Mouse (Mus musculus) hindbrain, embryonic 15.5 days (tissue): ENCODE results near the gene Ptpn11. TPM values are rescaled to one million over a fixed set of nuclear protein-coding genes. Genes with fewer than 3 reads are reported as not detected.
"Not testable (repeated sequence)": the region's sequence is repeated elsewhere in the genome, so short reads cannot be mapped to it uniquely, and the experiment has no call there.

Experiments
- ATAC-seq: fragments of 200-750 bp; cut with Nextera tagmentation; 2 replicates; pipeline ENCODE4 v1.8.0; 2017; ENCODE audit warnings: low read depth, moderate number of reproducible peaks, moderate TSS enrichment; ENCODE audit not compliant: low FRiP score
- H3K27ac ChIP-seq: fragments of 300-500 bp; sonication (generic); replicated peaks from 2 replicates; pipeline ENCODE4 v1.5.1; 2015; ENCODE audit warnings: mild to moderate bottlenecking, inconsistent platforms
- H3K27me3 ChIP-seq: fragments of 300-500 bp; sonication (generic); 2 replicates; pipeline ENCODE4 v1.6.1; 2015; ENCODE audit warnings: control low read depth, inconsistent platforms
- H3K36me3 ChIP-seq: fragments of 300-500 bp; sonication (generic); 2 replicates; pipeline ENCODE4 v1.6.1; 2015; ENCODE audit warnings: control low read depth, inconsistent platforms
- H3K4me1 ChIP-seq: fragments of 300-500 bp; sonication (generic); replicated peaks from 2 replicates; pipeline ENCODE4 v1.6.1; 2015; ENCODE audit warnings: control low read depth, inconsistent platforms
- H3K4me2 ChIP-seq: fragments of 300-500 bp; sonication (generic); 2 replicates; pipeline ENCODE4 v1.6.1; 2015; ENCODE audit warnings: moderate library complexity, mild to moderate bottlenecking, inconsistent platforms
- H3K4me3 ChIP-seq: fragments of 300-500 bp; sonication (generic); 2 replicates; pipeline ENCODE4 v1.5.1; 2015; ENCODE audit warnings: mild to moderate bottlenecking, inconsistent platforms
- H3K9ac ChIP-seq: fragments of 300-500 bp; sonication (generic); 2 replicates; pipeline ENCODE4 v1.6.1; 2015; ENCODE audit warnings: inconsistent platforms
- H3K9me3 ChIP-seq: fragments of 300-500 bp; sonication (generic); 2 replicates; pipeline ENCODE4 v1.6.1; 2016; ENCODE audit warnings: control low read depth, inconsistent platforms
- WGBS: fragments of 180-500 bp; shearing (Covaris S2); methylation state at CpG from one replicate; pipeline ENCODE4 v1.1.7; 2015; 5-methylcytosine and 5-hydroxymethylcytosine counted together
- polyA plus RNA-seq: library from polyadenylated mRNA; unstranded; fragments of >200 nt; fragmentation: Nextera tagmentation; extraction: Ambion mirVana; gene quantifications from 2 replicates; pipeline ENCODE4 v1.2.1, GENCODE M21; 2015

Gene Ptpn11
- 20.0 and 22.9 TPM in 2 replicates for polyA plus RNA-seq

DNA sequence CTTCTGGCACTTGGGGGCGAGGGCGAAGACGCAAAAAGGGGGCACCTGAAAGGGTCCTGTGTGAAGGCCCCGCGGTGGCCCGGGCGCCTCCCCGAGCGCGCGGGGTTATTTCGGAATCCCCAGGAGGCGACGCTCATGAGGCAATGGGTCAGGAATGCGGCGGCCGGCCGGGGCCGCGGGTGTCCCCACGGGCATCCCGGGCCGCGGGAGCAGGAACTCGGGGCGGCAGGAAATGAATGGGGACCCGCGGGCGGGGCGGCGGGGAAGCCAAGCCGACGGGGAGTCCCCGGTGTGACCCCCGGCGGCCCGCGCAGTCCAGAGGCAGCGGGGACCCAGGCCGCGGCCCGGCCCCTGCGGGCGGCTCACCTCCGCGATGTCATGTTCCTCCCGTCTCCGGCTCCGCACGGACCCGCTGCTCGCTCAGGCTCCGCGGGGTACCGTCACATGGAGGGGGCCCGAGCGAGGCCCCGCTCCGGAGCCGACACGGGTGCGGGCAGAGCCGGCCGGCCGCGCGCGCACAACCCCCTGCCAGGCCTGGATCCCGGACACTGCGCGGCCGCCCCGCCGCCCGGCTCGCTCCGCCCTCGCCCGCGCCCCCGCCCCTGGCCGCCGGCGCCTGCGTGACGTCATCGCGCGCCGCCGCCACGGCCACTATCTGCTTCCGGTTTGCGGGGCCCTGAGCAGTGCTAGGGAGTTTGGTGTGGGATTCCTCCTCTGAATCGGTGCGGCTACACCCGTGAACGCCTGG, at the start of gene Ptpn11:
Ptpn11 (minus strand) TSS at position 562 of the 748 bp plus-strand sequence.
- H3K27ac ChIP-seq: peak within 1 kb of the TSS; percentile 82
- H3K36me3 ChIP-seq: no peaks in the 10 kb centered on the region
- H3K4me2 ChIP-seq: peak within 1 kb of the TSS; percentile 72
- peak; percentile 95 for ATAC-seq
- H3K9ac ChIP-seq: peak within 1 kb of the TSS; percentile 85
- no peaks in the 10 kb centered on the region for H3K27me3 ChIP-seq
- no peaks in the 10 kb centered on the region for H3K9me3 ChIP-seq
- H3K4me3 ChIP-seq: peak within 1 kb of the TSS; percentile 96
- WGBS: under 1% methylated on average over 82 of the region's 98 CpGs
- peaks cover 50% of the 10 kb centered on the region for H3K4me1 ChIP-seq

DNA sequence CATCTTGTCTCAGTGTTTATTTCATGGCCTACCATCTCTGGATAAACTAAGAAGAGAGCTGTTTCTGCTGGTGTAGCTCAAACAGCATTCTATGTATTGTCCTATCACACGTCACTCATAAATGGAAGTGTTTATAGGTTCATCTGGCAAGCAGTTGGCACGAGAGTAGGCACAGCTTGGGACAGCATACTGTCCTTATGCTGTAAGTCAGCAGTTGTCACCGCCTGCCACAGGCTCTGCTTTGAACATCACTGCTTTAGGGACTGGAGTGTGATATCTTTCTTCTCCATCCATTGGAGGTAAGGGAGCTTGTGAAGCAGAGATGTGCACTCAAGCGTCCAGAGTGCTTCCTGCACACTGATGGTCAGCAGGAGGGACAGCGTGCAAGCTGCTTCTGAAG, 48.6 kb upstream of the Ptpn11 start:
- Histone ChIP-seq H3K4me3 (no peak overlapping the region), H3K4me1 (peaks cover 4% of the 10 kb centered on the region; the same call in 1 of the 2 replicates), H3K9me3 (no peaks in the 10 kb centered on the region), H3K36me3 (no peaks in the 10 kb centered on the region), H3K4me2 (no peak overlapping the region), H3K27ac (no peak overlapping the region), H3K27me3 (no peaks in the 10 kb centered on the region), H3K9ac (no peak overlapping the region)
- ATAC-seq: no peak
- WGBS: 71% methylated on average over 5 of the region's 5 CpGs

DNA sequence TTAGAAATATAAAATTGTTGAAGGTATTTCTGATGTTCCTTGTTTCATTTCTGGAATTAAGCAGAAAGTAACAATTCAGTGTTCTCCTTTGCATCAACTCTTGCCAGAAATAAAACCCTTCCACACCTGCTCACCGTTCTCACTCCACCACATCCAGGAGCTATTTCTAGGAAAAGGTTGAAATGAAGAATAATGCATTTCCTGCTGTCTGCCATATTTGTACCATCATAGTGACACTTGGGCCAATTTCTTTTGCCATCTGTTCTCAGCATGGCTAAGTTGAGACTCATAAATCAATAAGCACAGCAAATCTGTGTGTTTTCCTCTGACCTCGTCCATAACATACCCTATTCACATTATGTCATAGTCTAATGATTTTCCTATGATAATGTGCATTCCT, 47.0 kb upstream of the Ptpn11 start:
- Histone ChIP-seq H3K27me3 (no peaks in the 10 kb centered on the region), H3K4me3 (no peak overlapping the region), H3K9ac (no peak overlapping the region), H3K27ac (no peak overlapping the region), H3K4me1 (0 out of 2 replicates have a peak, but pooled peaks cover 4% of the 10 kb centered on the region), H3K9me3 (no peaks in the 10 kb centered on the region), H3K4me2 (no peak overlapping the region), H3K36me3 (no peaks in the 10 kb centered on the region)
- WGBS: 66% methylated on average over 2 of the region's 2 CpGs
- ATAC-seq: no peak

DNA sequence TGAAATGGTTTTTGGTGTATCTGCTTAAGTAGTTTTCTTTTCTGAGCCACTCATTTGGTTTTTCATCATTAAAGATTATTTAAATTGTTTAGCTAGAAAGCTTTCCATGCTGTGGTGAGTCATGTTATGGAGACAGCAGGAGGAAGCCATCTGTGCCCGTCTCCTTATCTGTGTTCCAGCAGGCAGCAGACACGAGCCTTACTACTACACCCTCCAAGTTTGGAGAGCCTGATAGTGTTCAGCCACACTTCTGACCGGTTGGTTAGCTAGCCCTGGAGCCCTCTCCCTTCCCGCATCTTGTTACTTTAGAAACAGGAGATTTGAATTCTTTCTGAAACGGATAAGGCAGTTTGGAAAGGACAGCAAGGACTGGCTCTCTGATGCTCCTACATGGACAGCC, 45.0 kb upstream of the Ptpn11 start:
- WGBS: 84% methylated on average over 5 of the region's 5 CpGs
- Histone ChIP-seq H3K27me3 (no peaks in the 10 kb centered on the region), H3K4me1 (0 out of 2 replicates have a peak, but pooled peaks cover 4% of the 10 kb centered on the region), H3K36me3 (no peaks in the 10 kb centered on the region), H3K4me3 (no peak overlapping the region), H3K4me2 (no peak overlapping the region), H3K27ac (no peak overlapping the region), H3K9me3 (no peaks in the 10 kb centered on the region), H3K9ac (no peak overlapping the region)
- no peak for ATAC-seq

DNA sequence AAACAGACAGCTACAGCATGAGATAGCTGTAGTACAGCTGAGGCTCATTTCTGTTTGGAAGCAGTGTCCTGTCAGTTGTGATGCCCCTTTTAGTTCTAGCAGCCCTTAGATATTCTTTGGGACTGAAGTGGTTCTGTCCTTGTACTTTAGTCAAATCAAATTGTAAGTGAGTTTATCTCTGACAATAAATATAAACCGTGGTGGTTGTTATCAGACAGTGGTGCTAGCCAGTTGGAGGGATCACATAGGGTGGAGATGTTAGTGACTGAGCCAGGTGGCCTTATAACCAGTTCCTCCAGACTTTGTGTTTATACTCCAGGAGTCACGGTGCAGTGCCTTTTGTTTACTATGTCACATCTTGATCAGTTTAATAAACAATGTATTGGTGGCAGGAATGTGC, 42.5 kb upstream of the Ptpn11 start:
- no peak overlapping the region for H3K27ac ChIP-seq
- no peak for ATAC-seq
- no peaks in the 10 kb centered on the region for H3K9me3 ChIP-seq
- no peaks in the 10 kb centered on the region for H3K36me3 ChIP-seq
- 96% methylated on average over 2 of the region's 2 CpGs for WGBS
- H3K27me3 ChIP-seq: no peaks in the 10 kb centered on the region
- H3K4me1 ChIP-seq: no peaks in the 10 kb centered on the region
- H3K4me2 ChIP-seq: no peak overlapping the region
- H3K4me3 ChIP-seq: no peak overlapping the region
- H3K9ac ChIP-seq: no peak overlapping the region

DNA sequence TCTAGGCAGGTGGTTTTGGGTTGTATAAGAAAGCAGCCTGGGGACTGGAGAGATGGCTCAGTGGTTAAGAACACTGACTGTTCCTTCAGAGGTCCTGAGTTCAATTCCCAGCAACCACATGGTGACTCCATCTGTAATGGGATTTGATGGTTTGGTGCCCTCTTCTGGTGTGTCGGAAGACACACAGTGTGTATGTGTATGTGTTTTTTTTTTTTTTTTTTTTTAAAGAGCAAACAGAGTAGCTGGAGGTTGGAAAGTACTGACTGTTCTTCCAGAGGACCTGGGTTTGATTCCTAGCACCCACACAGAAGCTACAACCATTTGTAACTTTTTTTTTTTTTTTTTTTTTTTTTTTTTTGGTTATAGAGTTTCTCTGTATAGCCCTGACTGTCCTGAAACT, 41.6 kb upstream of the Ptpn11 start:
- H3K27ac ChIP-seq: no peak overlapping the region
- no peak overlapping the region for H3K4me3 ChIP-seq
- no peak overlapping the region for H3K4me2 ChIP-seq
- no peak overlapping the region for H3K9ac ChIP-seq
- no peaks in the 10 kb centered on the region for H3K27me3 ChIP-seq
- WGBS: 96% methylated on average over 1 of the region's 1 CpGs
- no peaks in the 10 kb centered on the region for H3K4me1 ChIP-seq
- no peaks in the 10 kb centered on the region for H3K9me3 ChIP-seq
- ATAC-seq: no peak
- no peaks in the 10 kb centered on the region for H3K36me3 ChIP-seq

DNA sequence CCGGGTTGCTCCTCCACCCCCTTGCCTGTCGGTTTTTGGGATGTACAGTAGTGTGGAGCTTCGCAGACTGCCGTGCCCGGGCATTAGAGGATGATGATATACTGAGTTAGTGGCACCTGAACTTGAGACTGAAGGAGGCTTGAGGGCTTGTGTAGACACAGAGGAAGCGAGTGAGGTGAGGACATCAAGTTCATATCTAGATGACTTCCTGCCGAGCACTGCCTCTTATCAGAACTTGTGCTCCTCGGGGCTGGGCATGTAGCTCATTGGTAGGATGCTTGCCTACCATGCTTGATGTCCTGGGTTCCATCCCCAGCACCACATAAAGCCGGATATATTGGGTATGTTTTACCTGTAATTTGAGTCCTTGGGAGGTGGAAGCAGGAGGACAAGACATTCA, 39.6 kb upstream of the Ptpn11 start:
- 93% methylated on average over 9 of the region's 9 CpGs for WGBS
- no peak for ATAC-seq

DNA sequence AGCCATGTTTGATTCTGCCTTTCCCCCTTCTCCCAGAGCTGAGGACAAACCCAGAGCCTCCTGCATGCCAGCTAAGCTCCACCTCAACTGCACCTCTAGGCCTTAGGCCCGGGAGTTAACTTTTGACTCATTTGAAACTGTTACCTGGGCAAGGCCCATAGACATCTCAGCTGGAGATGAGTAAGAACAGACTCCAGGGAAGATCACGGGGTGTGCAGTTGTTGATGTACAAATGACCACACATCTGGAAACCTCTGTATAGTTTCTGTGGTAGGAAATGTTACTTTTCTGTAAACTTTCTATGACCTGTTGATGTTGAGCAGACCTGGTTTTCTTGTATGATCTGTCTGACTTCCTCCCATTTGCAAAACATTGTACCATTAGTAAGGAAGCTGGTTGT, 38.0 kb upstream of the Ptpn11 start:
- Histone ChIP-seq H3K4me2 (no peak overlapping the region), H3K27ac (no peak overlapping the region), H3K9me3 (no peaks in the 10 kb centered on the region), H3K4me3 (no peak overlapping the region), H3K36me3 (no peaks in the 10 kb centered on the region), H3K4me1 (peaks cover 12% of the 10 kb centered on the region; the same call in 1 of the 2 replicates), H3K27me3 (no peaks in the 10 kb centered on the region), H3K9ac (no peak overlapping the region)
- ATAC-seq: no peak
- 95% methylated on average over 2 of the region's 2 CpGs for WGBS

More for the DNA sequence above, 39.6 kb upstream of the Ptpn11 start:
- Histone ChIP-seq H3K9ac (no peak overlapping the region), H3K9me3 (no peaks in the 10 kb centered on the region), H3K4me2 (no peak overlapping the region), H3K4me1 (peaks cover 7% of the 10 kb centered on the region; the same call in 1 of the 2 replicates), H3K27ac (no peak overlapping the region), H3K4me3 (no peak overlapping the region), H3K27me3 (no peaks in the 10 kb centered on the region), H3K36me3 (no peaks in the 10 kb centered on the region)

DNA sequence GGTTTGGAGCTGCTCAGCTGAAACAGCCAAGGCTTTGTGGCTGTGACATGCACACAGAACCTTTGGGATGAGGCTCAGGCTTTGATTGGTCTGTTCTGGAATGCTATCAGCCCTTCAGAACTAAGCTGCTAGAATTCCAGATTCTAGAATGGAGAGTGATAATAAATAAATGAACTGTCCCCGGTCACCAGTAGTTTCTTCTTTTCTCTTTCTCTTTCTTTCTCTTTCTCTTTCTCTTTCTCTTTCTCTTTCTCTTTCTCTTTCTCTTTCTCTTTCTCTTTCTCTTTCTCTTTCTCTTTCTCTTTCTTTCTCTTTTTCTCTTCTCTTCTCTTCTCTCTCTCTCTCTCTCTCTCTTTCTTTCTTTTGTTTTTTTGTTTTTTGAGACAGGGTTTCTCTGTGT, 36.1 kb upstream of the Ptpn11 start:
- not testable (repeated sequence) for H3K36me3 ChIP-seq, H3K9ac ChIP-seq, H3K4me2 ChIP-seq, H3K4me3 ChIP-seq, H3K27me3 ChIP-seq, ATAC-seq, H3K27ac ChIP-seq, H3K9me3 ChIP-seq
- peaks cover 20% of the 10 kb centered on the region for H3K4me1 ChIP-seq
- 96% methylated on average over 1 of the region's 1 CpGs for WGBS

DNA sequence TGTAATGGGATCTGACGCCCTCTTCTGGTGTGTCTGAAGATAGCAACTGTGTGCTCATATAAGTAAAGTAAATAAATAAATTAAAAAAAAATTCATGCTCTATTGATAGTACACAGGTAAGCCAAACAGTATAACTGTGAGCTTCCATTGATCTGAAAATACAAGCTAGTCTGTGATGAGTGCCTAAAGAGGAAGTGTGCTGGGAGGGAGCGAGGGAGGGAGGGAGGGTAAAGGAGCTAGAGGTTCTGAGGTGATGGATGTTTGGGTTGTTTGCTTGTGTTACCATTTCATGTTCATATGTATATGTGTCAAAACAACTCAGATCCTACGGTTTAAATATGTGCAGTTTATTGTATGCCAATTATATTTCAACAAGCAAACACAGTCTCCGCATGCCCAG, 35.6 kb upstream of the Ptpn11 start:
- 89% methylated on average over 4 of the region's 4 CpGs for WGBS
- Histone ChIP-seq H3K36me3 (no peaks in the 10 kb centered on the region), H3K4me1 (peaks cover 25% of the 10 kb centered on the region), H3K9me3 (no peaks in the 10 kb centered on the region), H3K9ac (no peak overlapping the region), H3K27me3 (no peaks in the 10 kb centered on the region), H3K27ac (no peak overlapping the region), H3K4me3 (no peak overlapping the region), H3K4me2 (no peak overlapping the region)
- no peak for ATAC-seq

DNA sequence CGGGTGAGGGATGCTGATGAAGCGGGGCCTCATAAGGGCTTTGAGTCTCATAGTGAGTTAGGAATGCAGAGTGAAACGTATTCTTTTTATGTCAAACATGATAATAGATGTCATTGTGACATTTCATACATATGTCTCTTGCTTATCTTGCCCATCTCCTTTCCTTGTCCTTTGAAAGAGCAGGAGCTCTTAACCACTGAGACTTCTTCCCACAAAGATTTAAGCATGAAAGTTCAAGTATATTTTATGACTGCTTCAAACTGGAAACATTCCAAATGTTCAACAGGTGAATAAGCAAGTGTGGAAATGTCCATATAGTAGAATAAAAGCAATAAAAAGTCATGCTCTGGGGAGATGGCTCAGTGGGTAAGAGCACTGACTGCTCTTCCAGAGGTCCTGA, 35.2 kb upstream of the Ptpn11 start:
- H3K4me1 ChIP-seq: peaks cover 28% of the 10 kb centered on the region
- H3K27me3 ChIP-seq: no peaks in the 10 kb centered on the region
- 62% methylated on average over 3 of the region's 3 CpGs for WGBS
- H3K27ac ChIP-seq: no peak overlapping the region
- H3K4me3 ChIP-seq: no peak overlapping the region
- H3K36me3 ChIP-seq: no peaks in the 10 kb centered on the region
- no peaks in the 10 kb centered on the region for H3K9me3 ChIP-seq
- H3K9ac ChIP-seq: no peak overlapping the region
- no peak overlapping the region for H3K4me2 ChIP-seq
- ATAC-seq: no peak

DNA sequence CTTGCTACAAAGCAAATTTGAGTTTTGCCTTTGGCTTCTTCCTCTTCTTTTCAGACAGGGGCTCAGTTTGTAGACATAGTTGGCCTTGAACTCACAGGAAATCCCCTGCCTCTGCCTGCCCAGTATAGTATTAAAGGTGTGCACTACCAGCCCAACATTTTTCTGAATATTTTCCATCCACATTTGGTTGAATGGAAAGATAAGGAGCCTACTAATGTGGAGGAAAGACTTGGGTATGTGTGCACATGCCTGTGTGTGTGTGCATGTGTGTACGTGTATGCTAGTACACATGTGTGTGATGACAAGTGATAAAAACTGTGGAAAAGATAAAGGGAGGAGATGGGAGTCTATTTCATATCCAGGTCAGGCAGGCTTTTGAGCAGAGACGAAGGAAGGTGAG, 34.7 kb upstream of the Ptpn11 start:
- Histone ChIP-seq H3K36me3 (no peaks in the 10 kb centered on the region), H3K9me3 (no peaks in the 10 kb centered on the region), H3K4me2 (no peak overlapping the region), H3K4me3 (no peak overlapping the region), H3K4me1 (peaks cover 28% of the 10 kb centered on the region), H3K27ac (no peak overlapping the region), H3K27me3 (no peaks in the 10 kb centered on the region), H3K9ac (no peak overlapping the region)
- 87% methylated on average over 2 of the region's 2 CpGs for WGBS
- ATAC-seq: no peak

DNA sequence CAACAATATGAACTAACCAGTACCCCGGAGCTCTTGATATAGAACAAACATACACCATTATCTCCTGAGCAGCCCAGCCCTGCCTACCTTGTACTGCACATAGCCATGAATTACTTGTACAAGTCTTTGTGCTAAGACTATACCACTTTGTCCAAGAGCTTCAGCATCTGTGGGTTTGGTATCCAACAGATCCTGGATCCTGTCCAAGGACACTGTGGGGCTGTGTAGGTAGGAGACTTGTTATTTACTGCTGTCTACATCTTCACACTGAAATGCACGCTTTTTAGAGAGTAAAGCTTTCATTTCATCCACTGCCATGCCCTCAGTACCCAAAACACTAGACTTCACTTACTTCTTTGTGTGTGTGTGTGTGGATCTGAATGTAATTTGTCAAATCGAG, 33.7 kb upstream of the Ptpn11 start:
- Histone ChIP-seq H3K36me3 (no peaks in the 10 kb centered on the region), H3K27ac (no peak overlapping the region), H3K4me1 (peaks cover 28% of the 10 kb centered on the region), H3K9ac (no peak overlapping the region), H3K9me3 (no peaks in the 10 kb centered on the region), H3K4me3 (no peak overlapping the region), H3K27me3 (no peaks in the 10 kb centered on the region), H3K4me2 (no peak overlapping the region)
- ATAC-seq: no peak
- WGBS: 88% methylated on average over 3 of the region's 3 CpGs
